Mouse (Mus musculus) spleen, postnatal 36 days (tissue): Measurements from ENCODE around the gene Ifitm1.

Experiments used
- DNase-seq, 2 experiments: peaks; one replicate each; pipeline ENCODE4 v3.0.0; 2022; ENCODE audit warnings: low spot score in 2 of 2, mixed read lengths in 1 of 2

Ifitm1 gene

GRCm38 (mm10) chr7:140966921-140967320, at the start of gene Ifitm1:
Gene Ifitm1 (plus strand): TSS chr7:140967221.
- no peak for DNase-seq

GRCm38 (mm10) chr7:140919911-140920310, 47.1 kb upstream of the Ifitm1 start:
- no peak for DNase-seq

- DNase-seq, result no peak
These were observed 46.5 kb upstream of the Ifitm1 start, which contains the start of gene Nlrp6 for GRCm38 (mm10) chr7:140920418-140921029. Gene Nlrp6 (plus strand): TSS chr7:140920902.

- DNase-seq, result no peak
These were observed 45.6 kb upstream of the Ifitm1 start for GRCm38 (mm10) chr7:140921225-140921975.

GRCm38 (mm10) chr7:140922398-140923069, 44.5 kb upstream of the Ifitm1 start:
- no peak for DNase-seq

GRCm38 (mm10) chr7:140923070-140923775, 43.8 kb upstream of the Ifitm1 start:
- no peak for DNase-seq

- DNase-seq, result no peak
These were observed 39.8 kb upstream of the Ifitm1 start for GRCm38 (mm10) chr7:140927181-140927580.

GRCm38 (mm10) chr7:140938436-140938835, 28.6 kb upstream of the Ifitm1 start:
- DNase-seq, result no peak

GRCm38 (mm10) chr7:140938896-140939295, 28.1 kb upstream of the Ifitm1 start:
- DNase-seq, result no peak

GRCm38 (mm10) chr7:140939669-140940171, 27.3 kb upstream of the Ifitm1 start:
- DNase-seq, result no peak

- DNase-seq, result peak; percentile 86 to 87
These were observed 25.6 kb upstream of the Ifitm1 start, which contains the start of gene Pgghg for GRCm38 (mm10) chr7:140941222-140942051. Gene Pgghg (plus strand): TSS chr7:140941391.

GRCm38 (mm10) chr7:140942341-140942740, 24.7 kb upstream of the Ifitm1 start:
- no peak for DNase-seq

GRCm38 (mm10) chr7:140942811-140943210, 24.2 kb upstream of the Ifitm1 start:
- no peak for DNase-seq

- DNase-seq, result no peak
These were observed 23.7 kb upstream of the Ifitm1 start for GRCm38 (mm10) chr7:140943356-140943755.

GRCm38 (mm10) chr7:140944236-140944635, 22.8 kb upstream of the Ifitm1 start:
- no peak for DNase-seq

- no peak for DNase-seq
These were observed 21.8 kb upstream of the Ifitm1 start for GRCm38 (mm10) chr7:140945247-140945646.

- DNase-seq, result no peak
These were observed 20.7 kb upstream of the Ifitm1 start for GRCm38 (mm10) chr7:140946311-140946710.

GRCm38 (mm10) chr7:140946980-140947379, 20.0 kb upstream of the Ifitm1 start:
- DNase-seq, result no peak

- DNase-seq, result no peak
These were observed 18.9 kb upstream of the Ifitm1 start for GRCm38 (mm10) chr7:140948161-140948560.

- no peak for DNase-seq
These were observed 17.8 kb upstream of the Ifitm1 start for GRCm38 (mm10) chr7:140949255-140949654.
